Mouse (Mus musculus) macrophage (primary cell): Measurements from ENCODE around the gene Myh9. TPM values are rescaled to one million over a fixed set of nuclear protein-coding genes. Genes with fewer than 3 reads are reported as not detected.
"Not testable (repeated sequence)": the region's sequence is repeated elsewhere in the genome, so short reads cannot be mapped to it uniquely, and the experiment has no call there.

Source experiments
- H3K27ac ChIP-seq: fragments of 350-480 bp; formaldehyde crosslinking; 2 replicates; pipeline ENCODE4 v1.9.0; 2021
- H3K36me3 ChIP-seq: fragments of 350-480 bp; formaldehyde crosslinking; 2 replicates; pipeline ENCODE4 v1.9.0; 2021; ENCODE audit errors: inconsistent target
- H3K4me3 ChIP-seq: fragments of 350-480 bp; formaldehyde crosslinking; 2 replicates; pipeline ENCODE4 v1.9.0; 2021; ENCODE audit errors: inconsistent target
- H3K79me2 ChIP-seq: fragments of 350-480 bp; formaldehyde crosslinking; 2 replicates; pipeline ENCODE4 v1.9.0; 2021; ENCODE audit errors: inconsistent target
- WGBS: methylation state at CpG from one replicate; pipeline ENCODE4 v1.1.7; 2026; ENCODE audit warnings: inconsistent platforms; ENCODE audit not compliant: missing documents; 5-methylcytosine and 5-hydroxymethylcytosine counted together
- polyA plus RNA-seq: library from polyadenylated mRNA; stranded (reverse); fragments of 250-400 nt; gene quantifications from 3 replicates; pipeline ENCODE4 v1.2.4, GENCODE M21; 2018; ENCODE audit warnings: inconsistent platforms

The Myh9 gene
- polyA plus RNA-seq, 1 experiment from 2014 or later: 188 TPM

DNA sequence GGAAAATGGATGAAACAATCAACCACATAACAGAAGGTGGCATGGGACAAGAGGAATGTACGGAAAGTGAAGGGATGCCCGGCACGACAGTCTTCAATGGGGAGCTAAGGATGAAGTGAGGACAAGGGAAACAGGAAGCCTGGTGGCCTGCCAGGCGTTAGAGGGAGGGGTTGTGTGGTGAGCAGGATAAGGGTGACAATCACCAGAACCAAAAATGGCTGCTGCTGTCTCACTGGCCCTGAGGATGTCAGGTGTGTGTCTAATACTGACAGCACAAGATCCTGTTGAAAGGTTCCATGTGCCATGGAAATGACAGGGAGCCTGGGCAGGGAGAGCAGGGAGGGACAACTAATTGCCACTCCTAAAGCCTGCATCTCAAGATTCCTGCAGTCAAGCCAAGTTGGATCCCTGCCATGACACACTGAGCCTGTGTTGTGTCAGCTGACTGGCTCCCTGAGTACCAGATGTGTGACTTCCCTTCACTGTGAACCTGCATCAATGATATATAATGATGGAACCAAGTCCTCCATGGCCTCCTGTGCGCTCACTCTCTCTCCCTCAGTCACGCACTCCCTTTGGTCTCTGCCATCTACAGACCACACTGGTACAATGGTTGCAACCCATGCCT lies 116.5 kb downstream of the Myh9 start:
- WGBS: 100% methylated on average over 2 of the region's 6 CpGs
- not testable (repeated sequence) for H3K79me2 ChIP-seq, H3K36me3 ChIP-seq, H3K4me3 ChIP-seq, H3K27ac ChIP-seq

DNA sequence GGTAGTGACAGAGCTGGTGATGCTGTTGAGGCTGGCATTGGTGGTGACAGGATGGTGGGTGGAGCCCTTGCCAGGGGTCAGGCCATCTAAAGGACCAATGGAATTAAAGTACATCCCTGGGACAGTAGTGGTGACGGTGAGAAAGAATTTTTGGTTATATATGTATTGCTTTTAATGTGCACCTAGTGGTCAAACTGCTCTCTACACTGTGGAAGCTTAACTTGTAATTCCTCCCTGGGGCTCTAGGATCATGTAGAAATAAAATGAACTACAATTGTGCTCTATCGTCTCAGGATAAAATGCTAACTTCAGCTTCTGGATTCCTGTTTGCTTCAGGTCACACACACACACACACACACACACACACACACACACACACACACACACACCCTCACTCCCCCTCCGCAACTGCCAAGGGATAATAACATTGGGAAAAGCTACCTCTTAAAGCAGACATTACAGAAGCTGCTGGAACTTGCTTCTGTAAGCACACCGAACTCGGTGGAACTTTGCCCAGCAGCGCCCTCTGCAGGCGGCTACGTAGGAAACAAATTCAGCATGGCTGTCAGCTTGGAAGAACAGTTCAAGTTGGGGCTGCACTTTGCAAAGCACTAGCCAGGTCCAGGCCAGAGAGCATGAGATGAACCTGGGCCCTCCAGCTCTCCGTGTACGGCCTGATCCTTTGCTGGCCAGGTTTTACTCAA lies 117.6 kb downstream of the Myh9 start:
- 17% methylated on average over 2 of the region's 10 CpGs for WGBS
- not testable (repeated sequence) for H3K4me3 ChIP-seq, H3K79me2 ChIP-seq, H3K27ac ChIP-seq, H3K36me3 ChIP-seq

DNA sequence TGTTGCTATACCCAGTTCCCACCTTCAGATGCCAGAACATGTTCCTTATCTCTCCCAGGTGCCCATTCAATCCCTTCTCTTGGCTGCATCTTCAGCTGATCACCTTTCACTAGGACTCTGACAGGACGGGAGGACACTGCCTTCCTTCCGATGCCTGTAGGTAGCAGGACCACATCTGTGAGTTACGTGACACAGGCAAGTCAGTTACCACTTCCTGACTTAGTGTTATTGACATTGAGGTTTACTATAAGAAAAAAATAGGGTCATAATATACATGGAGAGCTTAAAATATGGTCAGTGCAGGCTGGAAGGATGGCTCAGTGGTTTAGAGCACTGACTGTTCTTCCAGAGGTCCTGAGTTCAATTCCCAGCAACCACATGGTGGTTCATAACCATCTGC lies 120.5 kb downstream of the Myh9 start:
- not testable (repeated sequence) for H3K27ac ChIP-seq, H3K4me3 ChIP-seq, H3K36me3 ChIP-seq, H3K79me2 ChIP-seq
- WGBS: no CpG with 5 or more reads among the region's 3 CpGs

DNA sequence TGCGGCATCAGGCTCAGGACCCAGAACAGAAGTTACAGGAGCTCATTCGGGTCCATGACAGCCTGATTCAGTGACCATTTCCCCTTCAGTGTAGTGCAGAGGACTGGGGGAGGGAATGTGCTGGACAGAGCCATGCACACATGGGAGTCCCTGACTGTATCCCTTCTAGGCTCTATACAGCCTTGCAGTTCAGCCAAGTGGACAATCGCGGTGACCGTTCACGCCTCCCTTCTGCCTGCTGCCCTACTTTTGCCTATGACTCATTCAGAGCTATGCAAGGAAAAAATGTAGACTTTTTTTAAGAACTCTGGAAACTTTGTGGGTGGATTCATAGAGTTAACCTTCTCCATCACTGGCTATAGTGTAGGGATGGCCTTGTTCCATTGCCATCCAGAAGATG lies 123.7 kb downstream of the Myh9 start:
- not testable (repeated sequence) for H3K4me3 ChIP-seq, H3K79me2 ChIP-seq, H3K36me3 ChIP-seq, H3K27ac ChIP-seq
- 63% methylated on average over 2 of the region's 6 CpGs for WGBS

Other genes starting within 250 kb of the Myh9 start
- 0.13 TPM in 1 of 3 replicates, not detected in the others for gene Apol10b, start 246.1 kb downstream of the Myh9 start, polyA plus RNA-seq
- not detected in 3 replicates for gene Gm36245, start 242.9 kb downstream of the Myh9 start, polyA plus RNA-seq
- gene Apol11b, start 198.9 kb downstream of the Myh9 start, polyA plus RNA-seq: not detected in 3 replicates
- gene Apol7e, start 143.3 kb downstream of the Myh9 start, polyA plus RNA-seq: 0.11 TPM in 1 of 3 replicates, not detected in the others
- 0.42 to 2.2 TPM (median 1.1 TPM) in 3 replicates for gene Apol9b, start 113.1 kb downstream of the Myh9 start, polyA plus RNA-seq
- not detected in 3 replicates for gene Apol8, start 85.2 kb downstream of the Myh9 start, polyA plus RNA-seq
- gene Txn2, start 86.8 kb upstream of the Myh9 start, polyA plus RNA-seq: 106 to 159 TPM (median 117 TPM) in 3 replicates
- 8.6 to 18.7 TPM (median 18.3 TPM) in 3 replicates for gene Foxred2, start 114.5 kb upstream of the Myh9 start, polyA plus RNA-seq
- 88.8 to 149 TPM (median 102 TPM) in 3 replicates for gene Eif3d, start 128.6 kb upstream of the Myh9 start, polyA plus RNA-seq